Mouse (Mus musculus) heart, adult 2 months (tissue): Measurements from ENCODE around the gene Nptx1. TPM values are rescaled to one million over a fixed set of nuclear protein-coding genes. Genes with fewer than 3 reads are reported as not detected.

Source experiments
- DNase-seq, 2 experiments: peaks; one replicate each; pipeline ENCODE4 v3.0.0; 2021
- H3K27ac ChIP-seq: fragments of 200-600 bp; 2 replicates; pipeline ENCODE4 v1.8.1; 2022
- H3K27me3 ChIP-seq: fragments of 200-500 bp; 2 replicates; pipeline ENCODE4 v1.6.1; 2012; ENCODE audit warnings: mild to moderate bottlenecking, low read length, inconsistent platforms, mixed read lengths; ENCODE audit not compliant: control insufficient read depth, insufficient read depth
- H3K36me3 ChIP-seq: fragments of 200-500 bp; 2 replicates; pipeline ENCODE4 v1.6.1; 2012; ENCODE audit warnings: low read length, inconsistent platforms; ENCODE audit not compliant: control insufficient read depth, insufficient read depth
- H3K4me1 ChIP-seq: fragments of 200-500 bp; 2 replicates; pipeline ENCODE4 v1.6.1; 2011; ENCODE audit warnings: low read length; ENCODE audit not compliant: control insufficient read depth, insufficient read depth
- H3K4me3 ChIP-seq: fragments of 200-600 bp; 2 replicates; pipeline ENCODE4 v1.8.1; 2022
- H3K79me2 ChIP-seq: fragments of 200-500 bp; replicated peaks from 2 replicates; pipeline ENCODE4 v1.6.1; 2012; ENCODE audit warnings: mild to moderate bottlenecking, inconsistent platforms, low read length, moderate library complexity, mixed read lengths; ENCODE audit not compliant: control insufficient read depth, insufficient read depth
- H3K9ac ChIP-seq: fragments of 200-500 bp; 2 replicates; pipeline ENCODE4 v1.6.1; 2012; ENCODE audit warnings: low read depth, mild to moderate bottlenecking, control low read depth, inconsistent platforms, low read length, mixed read lengths
- CTCF ChIP-seq: fragments of 200-600 bp; IDR thresholded peaks from 2 replicates; pipeline ENCODE4 v1.8.1; 2022; ENCODE audit warnings: antibody characterized with exemption, mild to moderate bottlenecking, moderate library complexity
- EP300 ChIP-seq: fragments of 200-500 bp; IDR thresholded peaks from 2 replicates; pipeline ENCODE4 v1.6.1; 2011; ENCODE audit warnings: low read depth, low read length, control low read depth; ENCODE audit not compliant: insufficient read depth
- POLR2A ChIP-seq: fragments of 200-500 bp; IDR thresholded peaks from 2 replicates; pipeline ENCODE4 v1.6.1; 2011; ENCODE audit warnings: mild to moderate bottlenecking, low read depth, low read length, control low read depth; ENCODE audit not compliant: insufficient read depth
- WGBS: fragments of 180-500 bp; shearing (Covaris S2); methylation state at CpG from one replicate; pipeline ENCODE4 v1.1.7; 2018; 5-methylcytosine and 5-hydroxymethylcytosine counted together
- intact Hi-C: fragments of 180-260 bp; cut with DNase I; formaldehyde crosslinking; loops from one replicate; pipeline ENCODE4 v1.15.1; 2025
- polyA plus RNA-seq: library from polyadenylated mRNA; depleted of rRNA; stranded (reverse); fragments of >200 nt; gene quantifications from 2 replicates; pipeline ENCODE4 v1.2.3, GENCODE M21; 2012
- total RNA-seq, 2 experiments: library from RNA; stranded (reverse); gene quantifications; 2 replicates each; pipeline ENCODE4 v1.2.3; 2021

Gene Nptx1
- total and polyA plus RNA-seq, 3 experiments: 0.09 to 0.23 (median 0.16) TPM

DNA sequence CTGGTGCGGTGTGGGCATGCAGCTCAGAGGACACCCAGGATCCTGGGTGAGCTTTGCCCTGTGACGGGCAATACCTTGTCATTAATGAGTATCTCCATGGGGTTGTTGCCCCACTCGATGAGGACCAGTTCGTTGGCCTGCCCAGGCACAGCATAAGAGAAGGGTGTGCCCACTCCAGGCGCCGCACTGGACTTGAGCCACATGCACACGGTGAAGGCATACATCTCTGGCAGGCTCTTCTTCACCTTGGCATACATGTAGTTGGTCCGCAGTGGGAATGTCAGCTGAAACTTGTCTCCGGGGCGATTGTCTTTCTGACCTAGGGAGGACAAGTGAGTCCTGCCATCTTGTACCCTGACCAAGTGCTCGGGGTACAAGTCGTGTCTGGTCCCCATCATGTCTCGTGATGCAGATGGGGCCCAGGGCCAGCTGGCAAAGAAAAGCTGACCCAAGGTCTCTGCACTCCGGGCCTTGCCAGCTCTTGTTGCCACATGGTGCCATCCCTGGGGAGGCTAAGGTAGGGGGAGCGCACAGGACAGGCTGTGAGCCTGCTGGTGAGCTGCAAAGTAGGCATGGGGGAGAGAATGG, 2.9 kb downstream of the Nptx1 start:
- Histone ChIP-seq H3K9ac (no peak overlapping the region), H3K27ac (no peak overlapping the region), H3K4me1 (peaks cover 4% of the 10 kb centered on the region), H3K36me3 (no peaks in the 10 kb centered on the region), H3K27me3 (peaks cover 28% of the 10 kb centered on the region), H3K4me3 (no peak overlapping the region), H3K79me2 (no peaks in the 10 kb centered on the region)
- 80% methylated on average over 15 of the region's 15 CpGs for WGBS
- TF ChIP-seq CTCF: no peak
- TF ChIP-seq EP300: no peak
- TF ChIP-seq POLR2A: no peak
- no peak for DNase-seq
- intact Hi-C loops: no loop called here

DNA sequence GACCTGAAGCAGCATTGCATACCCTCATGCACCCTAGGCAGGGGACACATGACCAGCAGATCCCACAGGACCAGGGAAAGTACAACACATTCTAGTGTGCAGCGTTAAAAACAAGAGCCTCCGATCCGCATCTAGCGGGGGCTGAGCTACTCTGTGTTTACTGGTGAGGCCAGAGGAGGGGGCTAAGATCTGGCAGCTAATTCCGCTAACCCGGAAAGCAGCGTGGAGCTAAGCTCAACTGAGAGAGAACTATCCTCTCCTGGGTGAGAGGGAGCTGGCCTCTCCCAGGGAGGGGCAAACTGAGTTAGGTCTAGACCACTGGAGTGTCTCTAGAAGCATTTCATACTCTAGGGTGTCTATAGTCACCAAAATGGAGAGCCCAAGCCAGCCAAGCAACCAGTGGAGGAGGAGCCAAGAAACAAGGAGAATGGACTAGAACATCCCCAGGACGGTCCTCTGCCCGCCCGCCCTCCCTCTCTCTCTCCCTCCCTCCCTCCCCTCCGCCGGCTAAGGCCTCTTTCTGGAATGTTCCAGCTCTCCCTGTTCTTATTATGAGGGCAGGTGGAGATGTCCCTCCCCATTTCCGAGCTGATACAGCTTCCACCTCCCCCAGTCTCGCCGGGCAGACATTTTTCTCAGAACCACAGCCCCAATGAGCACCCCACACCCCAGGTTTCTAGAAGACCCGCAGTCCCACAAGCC, 3.6 kb downstream of the Nptx1 start:
- H3K9ac ChIP-seq: no peak overlapping the region
- H3K27me3 ChIP-seq: peaks cover 21% of the 10 kb centered on the region
- H3K36me3 ChIP-seq: no peaks in the 10 kb centered on the region
- no peak overlapping the region for H3K27ac ChIP-seq
- H3K4me1 ChIP-seq: peaks cover 4% of the 10 kb centered on the region
- TF ChIP-seq EP300 (no peak), CTCF (no peak), POLR2A (no peak)
- intact Hi-C loops: no loop called here
- DNase-seq: no peak
- H3K79me2 ChIP-seq: no peaks in the 10 kb centered on the region
- no peak overlapping the region for H3K4me3 ChIP-seq
- 56% methylated on average over 16 of the region's 16 CpGs for WGBS

DNA sequence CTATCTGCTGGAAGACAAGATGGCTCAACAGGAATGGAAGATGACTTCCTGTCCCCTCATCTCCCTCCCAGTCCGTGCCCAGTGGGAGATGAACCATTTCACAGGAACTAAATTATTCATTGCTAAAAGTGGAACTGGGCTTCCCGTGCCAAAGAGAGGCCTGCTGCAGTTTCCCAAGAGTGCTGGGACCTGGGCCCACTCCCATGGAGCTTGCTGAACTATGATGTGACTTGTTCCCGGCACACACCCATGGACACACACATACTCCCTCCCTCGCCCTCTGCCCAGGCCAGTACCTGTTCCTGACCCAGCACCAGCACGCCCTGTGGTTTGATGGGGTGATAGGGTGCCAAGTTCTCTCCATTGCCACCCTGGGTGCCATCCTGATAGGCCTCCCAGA, 4.7 kb downstream of the Nptx1 start:
- 59% methylated on average over 5 of the region's 5 CpGs for WGBS
- TF ChIP-seq POLR2A (no peak), CTCF (no peak), EP300 (no peak)
- intact Hi-C loops: no loop called here
- H3K9ac ChIP-seq: no peak overlapping the region
- H3K27ac ChIP-seq: no peak overlapping the region
- H3K27me3 ChIP-seq: peaks cover 16% of the 10 kb centered on the region
- no peak overlapping the region for H3K4me3 ChIP-seq
- no peaks in the 10 kb centered on the region for H3K79me2 ChIP-seq
- H3K36me3 ChIP-seq: no peaks in the 10 kb centered on the region
- peaks cover 4% of the 10 kb centered on the region for H3K4me1 ChIP-seq
- no peak for DNase-seq

DNA sequence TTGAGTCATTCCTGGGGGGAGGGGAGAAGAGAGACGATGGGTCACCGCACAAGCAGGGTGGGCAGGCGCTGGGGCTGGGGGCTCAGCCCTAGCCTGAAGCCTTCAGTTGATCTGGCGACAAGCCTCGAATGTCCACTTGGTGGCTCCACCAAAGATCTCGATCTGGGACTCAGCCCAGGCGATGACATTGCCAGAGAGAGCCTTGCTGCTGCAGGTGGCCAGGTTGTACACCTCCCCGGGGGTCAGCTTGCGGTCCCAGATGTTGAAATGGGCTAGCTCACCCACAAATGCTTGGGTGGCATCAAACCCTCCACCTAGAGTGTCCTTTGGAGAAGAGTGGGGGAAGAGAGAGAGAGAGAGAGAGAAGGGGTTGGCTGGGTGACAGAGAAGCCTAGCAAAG, 5.2 kb downstream of the Nptx1 start:
- no peak for TF ChIP-seq CTCF
- TF ChIP-seq POLR2A: no peak
- no peak for TF ChIP-seq EP300
- no peak overlapping the region for H3K27ac ChIP-seq
- peaks cover 4% of the 10 kb centered on the region for H3K4me1 ChIP-seq
- intact Hi-C loops: no loop called here
- no peak overlapping the region for H3K4me3 ChIP-seq
- peaks cover 11% of the 10 kb centered on the region for H3K27me3 ChIP-seq
- no peaks in the 10 kb centered on the region for H3K79me2 ChIP-seq
- no peak for DNase-seq
- 42% methylated on average over 9 of the region's 9 CpGs for WGBS
- no peak overlapping the region for H3K9ac ChIP-seq
- H3K36me3 ChIP-seq: no peaks in the 10 kb centered on the region

DNA sequence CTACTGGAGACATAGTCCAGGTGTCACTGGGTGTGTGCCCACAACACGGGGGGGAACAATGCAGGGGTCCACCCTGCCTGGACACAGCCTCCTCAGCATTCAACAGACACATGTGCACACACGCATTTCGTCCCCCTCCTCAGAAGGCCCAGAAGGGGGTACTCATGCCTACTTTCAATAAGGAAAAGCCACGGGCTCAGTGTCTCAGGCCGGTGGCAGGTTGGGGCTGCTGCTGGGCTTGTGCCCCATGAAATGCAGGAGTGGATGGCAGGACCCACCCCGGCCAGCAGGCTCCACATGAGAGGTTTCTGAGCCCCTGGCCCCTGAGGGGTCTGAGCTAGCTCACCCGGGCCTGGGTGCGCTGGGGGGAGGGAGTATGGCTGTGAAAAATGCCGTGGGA, 6.5 kb downstream of the Nptx1 start:
- Histone ChIP-seq H3K4me3 (no peak overlapping the region), H3K79me2 (no peaks in the 10 kb centered on the region), H3K27ac (no peak overlapping the region), H3K9ac (no peak overlapping the region), H3K27me3 (peaks cover 2% of the 10 kb centered on the region; the same call in 1 of the 2 replicates), H3K4me1 (peaks cover 2% of the 10 kb centered on the region; the same call in 1 of the 2 replicates), H3K36me3 (no peaks in the 10 kb centered on the region)
- no peak for DNase-seq
- WGBS: 64% methylated on average over 9 of the region's 9 CpGs
- intact Hi-C loops: no loop called here
- TF ChIP-seq POLR2A (no peak), CTCF (no peak), EP300 (no peak)

DNA sequence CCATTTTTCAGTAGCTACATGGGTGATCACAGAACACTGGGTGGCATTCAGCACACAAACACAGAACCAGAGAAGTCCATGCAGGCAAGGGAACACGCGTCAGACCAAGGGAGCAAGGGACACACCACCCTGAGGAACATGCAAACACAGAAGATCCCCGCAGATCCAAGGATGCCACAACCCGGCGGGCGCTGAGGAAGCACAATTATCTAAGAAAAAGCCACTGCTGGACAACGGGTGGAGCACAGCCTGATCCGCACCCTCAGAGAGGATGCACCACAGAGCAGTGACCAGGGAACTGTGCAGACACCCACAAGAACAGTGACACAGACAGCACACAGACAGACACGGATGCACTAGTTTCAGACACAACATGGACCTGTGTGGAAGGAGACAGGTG, 7.0 kb downstream of the Nptx1 start:
- DNase-seq: no peak
- Histone ChIP-seq H3K9ac (no peak overlapping the region), H3K4me3 (no peak overlapping the region), H3K27ac (no peak overlapping the region), H3K27me3 (peaks cover 2% of the 10 kb centered on the region; the same call in 1 of the 2 replicates), H3K4me1 (no peaks in the 10 kb centered on the region), H3K36me3 (no peaks in the 10 kb centered on the region), H3K79me2 (no peaks in the 10 kb centered on the region)
- no peak for TF ChIP-seq POLR2A
- no peak for TF ChIP-seq EP300
- TF ChIP-seq CTCF: no peak
- 75% methylated on average over 9 of the region's 9 CpGs for WGBS
- intact Hi-C loops: no loop called here
